11 mouse cellular contexts compared by ENCODE assay signal in the genomic region with DNA sequence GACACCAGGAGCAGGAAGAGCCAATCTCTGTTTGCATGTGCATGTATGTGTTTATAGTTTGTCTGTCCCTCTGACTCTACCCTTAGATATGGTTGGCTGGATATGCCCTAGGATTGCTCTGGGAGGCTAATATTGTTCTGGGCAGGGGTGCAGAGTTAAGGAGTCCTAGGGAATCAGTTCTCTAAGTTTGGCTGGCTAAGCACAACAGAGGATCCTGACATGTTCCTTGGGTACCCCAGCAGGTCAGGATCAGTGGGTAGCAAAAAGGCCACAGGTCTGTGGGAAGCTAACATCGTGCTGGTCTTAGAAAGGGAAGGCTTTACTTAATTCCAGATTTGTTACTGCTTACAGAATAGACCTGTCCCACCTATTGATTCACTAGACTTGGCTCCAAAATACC. TPM values are rescaled to one million over a fixed set of nuclear protein-coding genes. Genes with fewer than 3 reads are reported as not detected.
DNase-seq lines count a peak whose midpoint lies in the region; ATAC-seq and TF ChIP-seq lines count a peak whose summit lies in the region.
"Had no signal": no experiment of that assay in that cellular context is flagged by ENCODE, and none has a peak within 500 bp of the region (broad histone marks: within the 10 kb centered on the region; RNA-seq: fewer than 3 reads in every experiment).

No protein-coding gene starts in this region.

- H3K4me3 ChIP-seq in gastrocnemius, adult 2 months: peak overlapping the region; percentile 72
- no peak overlapping the region for H3K4me3 ChIP-seq in hindbrain, embryonic 12.5 days
- no peak overlapping the region for H3K4me3 ChIP-seq in hindbrain, embryonic 10.5 days
- no peak overlapping the region for H3K4me3 ChIP-seq in embryonic facial prominence, embryonic 10.5 days
- H3K4me3 ChIP-seq in liver, embryonic 12.5 days: no peak overlapping the region

- H3K4me2 ChIP-seq in hindbrain, embryonic 12.5 days (replicated peaks): no peak overlapping the region
- H3K4me2 ChIP-seq in liver, embryonic 12.5 days: peak overlapping the region; percentile 92

- H3K9me3 ChIP-seq in hindbrain, embryonic 12.5 days (replicated peaks): no peaks in the 10 kb centered on the region
- no peaks in the 10 kb centered on the region for H3K9me3 ChIP-seq in hindbrain, embryonic 10.5 days
- no peaks in the 10 kb centered on the region for H3K9me3 ChIP-seq in embryonic facial prominence, embryonic 10.5 days
- no peaks in the 10 kb centered on the region for H3K9me3 ChIP-seq in liver, embryonic 12.5 days (replicated peaks)
- H3K9me3 ChIP-seq: limb, embryonic 12.5 days had no signal

- H3K4me1 ChIP-seq in hindbrain, embryonic 12.5 days: peaks cover 22% of the 10 kb centered on the region
- peaks cover 31% of the 10 kb centered on the region for H3K4me1 ChIP-seq in hindbrain, embryonic 10.5 days (replicated peaks)
- peaks cover 30% of the 10 kb centered on the region for H3K4me1 ChIP-seq in embryonic facial prominence, embryonic 10.5 days
- H3K4me1 ChIP-seq in liver, embryonic 12.5 days: peaks cover 62% of the 10 kb centered on the region

- intact Hi-C loops in gastrocnemius, adult 2 months (cut with DNase I): loop anchor here (2.0 to 5.0 kb wide), 3 partner anchors 57 to 187 kb away; no protein-coding TSS in a partner anchor

- ATAC-seq in hindbrain, embryonic 12.5 days (ENCODE audit: low FRiP score): no peak
- no peak for ATAC-seq in liver, embryonic 12.5 days
- ATAC-seq: forebrain, postnatal 0 days had no signal

- 0 out of 2 replicates have a peak overlapping the region, but pooled peaks have one; percentile 25 for H3K9ac ChIP-seq in hindbrain, embryonic 12.5 days
- H3K9ac ChIP-seq in liver, embryonic 12.5 days: peak overlapping the region; percentile 39
- H3K9ac ChIP-seq: forebrain, postnatal 0 days; limb, embryonic 12.5 days had no signal

- H3K27ac ChIP-seq in gastrocnemius, adult 2 months: peak overlapping the region; percentile 96
- no peak overlapping the region for H3K27ac ChIP-seq in hindbrain, embryonic 12.5 days
- H3K27ac ChIP-seq in hindbrain, embryonic 10.5 days: no peak overlapping the region
- H3K27ac ChIP-seq in embryonic facial prominence, embryonic 10.5 days (replicated peaks): no peak overlapping the region
- 0 out of 2 replicates have a peak overlapping the region, but pooled peaks have one; percentile 76 for H3K27ac ChIP-seq in liver, embryonic 12.5 days
- H3K27ac ChIP-seq: left cerebral cortex, adult 2 months; limb, embryonic 12.5 days had no signal

- peaks cover 13% of the 10 kb centered on the region for H3K36me3 ChIP-seq in hindbrain, embryonic 12.5 days
- H3K36me3 ChIP-seq in hindbrain, embryonic 10.5 days: peaks cover 18% of the 10 kb centered on the region
- H3K36me3 ChIP-seq in embryonic facial prominence, embryonic 10.5 days (replicated peaks): peaks cover 23% of the 10 kb centered on the region
- H3K36me3 ChIP-seq in liver, embryonic 12.5 days: peaks cover 14% of the 10 kb centered on the region

- DNase-seq in gastrocnemius, adult 2 months: no peak
- no peak for DNase-seq in gastrocnemius, postnatal 4 days (ENCODE audit: low spot score in 2 of 2)
- DNase-seq in hindbrain, embryonic 10.5 days (ENCODE audit: low spot score): no peak
- peak; percentile 5 for DNase-seq in embryonic facial prominence, embryonic 10.5 days (ENCODE audit: low spot score)
- no peak for DNase-seq in spleen, postnatal 36 days (ENCODE audit: low spot score in 2 of 2)
- DNase-seq in thymus, postnatal 10 days (ENCODE audit: low spot score in 2 of 2): no peak
- DNase-seq: forebrain, postnatal 0 days had no signal

- H3K27me3 ChIP-seq in hindbrain, embryonic 12.5 days: no peaks in the 10 kb centered on the region
- no peaks in the 10 kb centered on the region for H3K27me3 ChIP-seq in hindbrain, embryonic 10.5 days (ENCODE audit: insufficient read depth, poor library complexity, severe bottlenecking)
- no peaks in the 10 kb centered on the region for H3K27me3 ChIP-seq in embryonic facial prominence, embryonic 10.5 days (replicated peaks; ENCODE audit: low read depth, poor library complexity, severe bottlenecking)
- H3K27me3 ChIP-seq in liver, embryonic 12.5 days (replicated peaks): no peaks in the 10 kb centered on the region
- H3K27me3 ChIP-seq: limb, embryonic 12.5 days had no signal

- WGBS in hindbrain, embryonic 12.5 days: 82% methylated on average over 1 of the region's 1 CpGs
- WGBS in hindbrain, embryonic 10.5 days: 86% methylated on average over 1 of the region's 1 CpGs
- WGBS in embryonic facial prominence, embryonic 10.5 days: 89% methylated on average over 1 of the region's 1 CpGs
- WGBS in liver, embryonic 12.5 days (ENCODE audit: insufficient replicate concordance): 86% methylated on average over 1 of the region's 1 CpGs

- no peak for TF ChIP-seq CTCF in gastrocnemius, adult 2 months (IDR thresholded peaks at IDR 0.05)

RNA-seq across cellular contexts. Expression of gene Uckl1, which starts 5.0 kb away (rescaled TPM):
- 10 to 100 TPM; 26.1 to 29.1 TPM for total RNA-seq in gastrocnemius, adult 2 months (2021)
- 10 to 100 TPM; 40.2 to 49.9 TPM for total RNA-seq in gastrocnemius, postnatal 4 days (2021)
- 64.2 and 66.3 TPM in 2 replicates for polyA plus RNA-seq in hindbrain, embryonic 12.5 days (2016; fragmentation: Nextera tagmentation; extraction: Ambion mirVana)
- polyA plus RNA-seq in hindbrain, embryonic 10.5 days (2016; fragmentation: Nextera tagmentation; extraction: Ambion mirVana): 52.9 and 56.8 TPM in 2 replicates
- polyA plus RNA-seq in embryonic facial prominence, embryonic 10.5 days (2016; fragmentation: Nextera tagmentation; extraction: Ambion mirVana): 41.1 and 41.3 TPM in 2 replicates
- polyA plus RNA-seq in liver, embryonic 12.5 days (2016; fragmentation: Nextera tagmentation; extraction: Ambion mirVana): 30.7 and 32.7 TPM in 2 replicates

RNA-seq across cellular contexts. Expression of gene Prpf6, which starts 12.0 kb away (rescaled TPM):
- total RNA-seq in gastrocnemius, adult 2 months (2021): 10 to 100 TPM; 31.1 to 36.5 TPM
- total RNA-seq in gastrocnemius, postnatal 4 days (2021): 10 to 100 TPM; 41.9 to 43.9 TPM
- 72.0 and 72.4 TPM in 2 replicates for polyA plus RNA-seq in hindbrain, embryonic 12.5 days (2016; fragmentation: Nextera tagmentation; extraction: Ambion mirVana)
- polyA plus RNA-seq in hindbrain, embryonic 10.5 days (2016; fragmentation: Nextera tagmentation; extraction: Ambion mirVana): 65.0 and 77.1 TPM in 2 replicates
- 77.2 and 82.6 TPM in 2 replicates for polyA plus RNA-seq in embryonic facial prominence, embryonic 10.5 days (2016; fragmentation: Nextera tagmentation; extraction: Ambion mirVana)
- polyA plus RNA-seq in liver, embryonic 12.5 days (2016; fragmentation: Nextera tagmentation; extraction: Ambion mirVana): 45.6 and 48.2 TPM in 2 replicates

RNA-seq across cellular contexts. Expression of gene Zfp512b, which starts 12.9 kb away (rescaled TPM):
- 10 to 100 TPM; 17.6 to 20.3 TPM for total RNA-seq in gastrocnemius, adult 2 months (2021)
- total RNA-seq in gastrocnemius, postnatal 4 days (2021): 10 to 100 TPM; 49.8 to 51.4 TPM
- polyA plus RNA-seq in hindbrain, embryonic 12.5 days (2016; fragmentation: Nextera tagmentation; extraction: Ambion mirVana): 91.0 and 97.7 TPM in 2 replicates
- polyA plus RNA-seq in hindbrain, embryonic 10.5 days (2016; fragmentation: Nextera tagmentation; extraction: Ambion mirVana): 36.9 and 45.4 TPM in 2 replicates
- 56.0 and 59.1 TPM in 2 replicates for polyA plus RNA-seq in embryonic facial prominence, embryonic 10.5 days (2016; fragmentation: Nextera tagmentation; extraction: Ambion mirVana)
- 22.2 and 23.4 TPM in 2 replicates for polyA plus RNA-seq in liver, embryonic 12.5 days (2016; fragmentation: Nextera tagmentation; extraction: Ambion mirVana)

RNA-seq across cellular contexts. Expression of gene Samd10, which starts 19.3 kb away (rescaled TPM):
- 1 to 10 TPM; 1.5 to 1.7 TPM for total RNA-seq in gastrocnemius, adult 2 months (2021)
- total RNA-seq in gastrocnemius, postnatal 4 days (2021): 1 to 10 TPM; 1.7 to 1.9 TPM
- polyA plus RNA-seq in hindbrain, embryonic 12.5 days (2016; fragmentation: Nextera tagmentation; extraction: Ambion mirVana): 97.4 and 101 TPM in 2 replicates
- polyA plus RNA-seq in hindbrain, embryonic 10.5 days (2016; fragmentation: Nextera tagmentation; extraction: Ambion mirVana): 36.1 and 72.6 TPM in 2 replicates
- polyA plus RNA-seq in embryonic facial prominence, embryonic 10.5 days (2016; fragmentation: Nextera tagmentation; extraction: Ambion mirVana): 24.9 and 25.5 TPM in 2 replicates
- 2.8 and 3.0 TPM in 2 replicates for polyA plus RNA-seq in liver, embryonic 12.5 days (2016; fragmentation: Nextera tagmentation; extraction: Ambion mirVana)

RNA-seq across cellular contexts. Expression of gene Dnajc5, which starts 59.4 kb away (rescaled TPM):
- total RNA-seq in gastrocnemius, adult 2 months (2021): 10 to 100 TPM; 43.7 to 46.6 TPM
- total RNA-seq in gastrocnemius, postnatal 4 days (2021): 10 to 100 TPM; 84.7 to 88.0 TPM
- 148 and 150 TPM in 2 replicates for polyA plus RNA-seq in hindbrain, embryonic 12.5 days (2016; fragmentation: Nextera tagmentation; extraction: Ambion mirVana)
- polyA plus RNA-seq in hindbrain, embryonic 10.5 days (2016; fragmentation: Nextera tagmentation; extraction: Ambion mirVana): 101 and 108 TPM in 2 replicates
- polyA plus RNA-seq in embryonic facial prominence, embryonic 10.5 days (2016; fragmentation: Nextera tagmentation; extraction: Ambion mirVana): 93.3 and 93.4 TPM in 2 replicates
- 43.6 and 45.0 TPM in 2 replicates for polyA plus RNA-seq in liver, embryonic 12.5 days (2016; fragmentation: Nextera tagmentation; extraction: Ambion mirVana)

Comparison
In these comparisons a context has a peak if more than half of its experiments do, and no peak if none do; other contexts are left out.
1. H3K27ac ChIP-seq: peak in gastrocnemius, adult 2 months (single experiment) and liver, embryonic 12.5 days (single experiment); none in hindbrain, embryonic 12.5 days (single experiment), hindbrain, embryonic 10.5 days (single experiment) and embryonic facial prominence, embryonic 10.5 days (single experiment).